Mouse (Mus musculus) inflammation-experienced regulatory T-cells, adult 6 months (primary cell): ENCODE results near the gene Cyp2e1. TPM values are rescaled to one million over a fixed set of nuclear protein-coding genes. Genes with fewer than 3 reads are reported as not detected.

Experiments used
- ATAC-seq: one replicate; pipeline ENCODE4 v1.8.0; 2017
- polyA plus RNA-seq, 3 experiments: library from polyadenylated mRNA; unstranded; fragments of 100-300 nt; shearing (Covaris generic); gene quantifications; one replicate each; pipeline ENCODE4 v1.2.1; 2017

The Cyp2e1 gene
- polyA plus RNA-seq, 3 experiments from 2014 or later = not detected

- no peak for ATAC-seq
These were observed 48.2 kb downstream of the Cyp2e1 start for GRCm38 (mm10) chr7:140811714-140812113.

- no peak for ATAC-seq
These were observed 49.3 kb downstream of the Cyp2e1 start for GRCm38 (mm10) chr7:140812850-140813249.

- no peak for ATAC-seq
These were observed 56.6 kb downstream of the Cyp2e1 start for GRCm38 (mm10) chr7:140820173-140820572.

GRCm38 (mm10) chr7:140821305-140821652 lies 57.7 kb downstream of the Cyp2e1 start:
- ATAC-seq = no peak

DNA sequence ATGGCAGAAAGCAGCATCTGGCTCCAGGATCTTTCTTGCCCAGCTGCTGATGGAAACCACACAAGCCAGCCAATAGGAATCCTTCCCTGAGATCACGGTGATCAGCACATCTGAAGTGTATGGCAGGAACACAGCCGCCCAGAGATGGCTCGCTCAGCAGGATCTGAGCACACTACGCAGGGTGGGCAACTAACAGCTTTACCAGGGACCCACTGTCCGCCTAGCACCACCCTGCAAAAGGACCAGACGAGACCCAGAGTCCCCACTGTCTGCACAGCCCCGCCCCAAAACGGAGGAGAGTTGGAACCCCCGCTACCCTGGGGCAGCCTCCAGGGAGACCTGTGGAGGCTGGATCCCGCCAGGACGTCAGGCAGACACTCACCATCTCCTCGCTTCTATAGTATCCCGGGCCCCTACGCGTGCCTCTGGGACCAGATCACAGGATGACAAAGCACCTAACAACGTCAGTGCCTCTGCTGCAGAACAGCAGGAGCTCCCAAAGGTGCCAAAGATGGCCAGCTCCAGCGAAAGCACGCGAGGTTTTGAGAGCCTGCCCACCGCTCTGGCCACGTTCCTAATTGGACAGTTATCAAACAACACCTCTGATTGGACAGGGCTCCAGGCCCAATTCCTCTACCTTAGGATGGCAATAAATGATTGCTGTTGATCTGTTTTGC lies 58.3 kb downstream of the Cyp2e1 start, which contains the start of gene Zfp941:
Gene Zfp941, minus strand, starts transcription at position 526 of the 677 bp plus-strand sequence.
- ATAC-seq = no peak

- ATAC-seq = no peak
These were observed 59.2 kb downstream of the Cyp2e1 start for GRCm38 (mm10) chr7:140822731-140823130.

Other genes with a start within 250 kb of the Cyp2e1 start
- gene Olfr538, start 195.9 kb upstream of the Cyp2e1 start, polyA plus RNA-seq = not detected
- gene Olfr46, start 162.5 kb upstream of the Cyp2e1 start, polyA plus RNA-seq = under 1 TPM in 1 of 3 experiments, not detected in 2; 0.08 TPM
- gene Olfr61, start 134.8 kb upstream of the Cyp2e1 start, polyA plus RNA-seq = not detected
- gene Olfr53, start 117.3 kb upstream of the Cyp2e1 start, polyA plus RNA-seq = not detected
- under 1 TPM in 1 of 3 experiments, not detected in 2; 0.05 TPM for gene Olfr539, start 103.8 kb upstream of the Cyp2e1 start, polyA plus RNA-seq
- gene Olfr45, start 81.8 kb upstream of the Cyp2e1 start, polyA plus RNA-seq = under 1 TPM in 1 of 3 experiments, not detected in 2; 0.05 TPM
- gene Olfr541, start 66.5 kb upstream of the Cyp2e1 start, polyA plus RNA-seq = not detected
- gene Syce1, start 24.1 kb downstream of the Cyp2e1 start, polyA plus RNA-seq = not detected
- under 1 TPM in 2 of 3 experiments, not detected in 1; 0.40 TPM for gene Zfp941, start 58.4 kb downstream of the Cyp2e1 start, polyA plus RNA-seq
- gene Urah, start 71.3 kb downstream of the Cyp2e1 start, polyA plus RNA-seq = not detected
- gene Scgb1c1, start 81.8 kb downstream of the Cyp2e1 start, polyA plus RNA-seq = not detected
- gene Odf3, start 84.1 kb downstream of the Cyp2e1 start, polyA plus RNA-seq = not detected
- not detected for gene Gm45785, start 92.6 kb downstream of the Cyp2e1 start, polyA plus RNA-seq
- 10 to 100 TPM; 57.0 to 69.1 (median 66.3) TPM for gene Ric8a, start 93.2 kb downstream of the Cyp2e1 start, polyA plus RNA-seq
- 10 to 100 TPM; 43.0 to 59.7 (median 53.0) TPM for gene Bet1l, start 93.8 kb downstream of the Cyp2e1 start, polyA plus RNA-seq
- 100 to 1,000 TPM in 2 of 3 experiments, 10 to 100 TPM in 1; 98.5 to 206 (median 105) TPM for gene Psmd13, start 118.2 kb downstream of the Cyp2e1 start, polyA plus RNA-seq
- gene Sirt3, start 118.6 kb downstream of the Cyp2e1 start, polyA plus RNA-seq = 10 to 100 TPM in 2 of 3 experiments, 1 to 10 TPM in 1; 9.1 to 10.8 (median 10.6) TPM
- not detected for gene Cox8b, start 136.7 kb downstream of the Cyp2e1 start, polyA plus RNA-seq
- gene Nlrp6, start 157.2 kb downstream of the Cyp2e1 start, polyA plus RNA-seq = not detected
- 10 to 100 TPM; 16.6 to 22.5 (median 18.2) TPM for gene Pgghg, start 177.7 kb downstream of the Cyp2e1 start, polyA plus RNA-seq
- under 1 TPM in 1 of 3 experiments, not detected in 2; 0.46 TPM for gene Ifitm5, start 186.6 kb downstream of the Cyp2e1 start, polyA plus RNA-seq
- gene Gm45717, start 192.2 kb downstream of the Cyp2e1 start, polyA plus RNA-seq = not detected
- gene Ifitm2, start 192.2 kb downstream of the Cyp2e1 start, polyA plus RNA-seq = 10 to 100 TPM; 60.0 to 93.0 (median 74.2) TPM
- gene Ifitm1, start 203.5 kb downstream of the Cyp2e1 start, polyA plus RNA-seq = 1 to 10 TPM in 1 of 3 experiments, under 1 TPM in 1, not detected in 1; 0.54 to 6.6 TPM
- gene Ifitm3, start 247.0 kb downstream of the Cyp2e1 start, polyA plus RNA-seq = 10 to 100 TPM in 1 of 3 experiments, 1 to 10 TPM in 2; 2.7 to 11.2 (median 3.0) TPM